Mouse (Mus musculus) heart, embryonic 15.5 days (tissue): Measurements from ENCODE around the gene Zc3h7b. TPM values are rescaled to one million over a fixed set of nuclear protein-coding genes. Genes with fewer than 3 reads are reported as not detected.

Source experiments
- ATAC-seq: fragments of 200-750 bp; cut with Nextera tagmentation; replicated peaks from 2 replicates; pipeline ENCODE4 v1.8.0; 2017; ENCODE audit warnings: low read depth, moderate TSS enrichment; ENCODE audit not compliant: insufficient number of reproducible peaks, insufficient read depth, low FRiP score
- H3K27ac ChIP-seq: fragments of 300-500 bp; sonication (generic); 2 replicates; pipeline ENCODE4 v1.5.1; 2015; ENCODE audit warnings: mild to moderate bottlenecking, inconsistent platforms
- H3K27me3 ChIP-seq: fragments of 300-500 bp; sonication (generic); 2 replicates; pipeline ENCODE4 v1.6.1; 2015; ENCODE audit warnings: inconsistent platforms
- H3K36me3 ChIP-seq: fragments of 300-500 bp; sonication (generic); 2 replicates; pipeline ENCODE4 v1.6.1; 2015; ENCODE audit warnings: mild to moderate bottlenecking, inconsistent platforms
- H3K4me1 ChIP-seq: fragments of 300-500 bp; sonication (generic); replicated peaks from 2 replicates; pipeline ENCODE4 v1.6.1; 2015; ENCODE audit warnings: inconsistent platforms
- H3K4me2 ChIP-seq: fragments of 300-500 bp; sonication (generic); 2 replicates; pipeline ENCODE4 v1.6.1; 2015; ENCODE audit warnings: inconsistent platforms, mild to moderate bottlenecking, moderate library complexity
- H3K4me3 ChIP-seq: fragments of 300-500 bp; sonication (generic); 2 replicates; pipeline ENCODE4 v1.5.1; 2015; ENCODE audit warnings: mild to moderate bottlenecking, inconsistent platforms
- H3K9ac ChIP-seq: fragments of 300-500 bp; sonication (generic); 2 replicates; pipeline ENCODE4 v1.6.1; 2015; ENCODE audit warnings: mild to moderate bottlenecking, inconsistent platforms
- H3K9me3 ChIP-seq: fragments of 300-500 bp; sonication (generic); replicated peaks from 2 replicates; pipeline ENCODE4 v1.6.1; 2016; ENCODE audit warnings: inconsistent platforms
- WGBS: fragments of 180-500 bp; shearing (Covaris S2); methylation state at CpG from one replicate; pipeline ENCODE4 v1.1.7; 2015; ENCODE audit warnings: mixed read lengths; 5-methylcytosine and 5-hydroxymethylcytosine counted together
- polyA plus RNA-seq: library from polyadenylated mRNA; unstranded; fragments of >200 nt; fragmentation: Nextera tagmentation; extraction: Ambion mirVana; gene quantifications from 2 replicates; pipeline ENCODE4 v1.2.1, GENCODE M21; 2015

Gene Zc3h7b
- polyA plus RNA-seq, 1 experiment from 2014 or later: 18.2 TPM

- no peaks in the 10 kb centered on the region for H3K9me3 ChIP-seq
These were observed 77.8 kb downstream of the Zc3h7b start for GRCm38 (mm10) chr15:81822631-81823030.

GRCm38 (mm10) chr15:81824832-81825231, 80.0 kb downstream of the Zc3h7b start:
- H3K36me3 ChIP-seq: peaks cover 63% of the 10 kb centered on the region
- 83% methylated on average over 3 of the region's 3 CpGs for whole genome bisulfite sequencing
- no peak for ATAC-seq

More at GRCm38 (mm10) chr15:81822631-81823030, 77.8 kb downstream of the Zc3h7b start:
- Histone ChIP-seq H3K4me3 (no peak overlapping the region), H3K9ac (no peak overlapping the region), H3K4me2 (no peak overlapping the region), H3K4me1 (no peaks in the 10 kb centered on the region), H3K27ac (no peak overlapping the region), H3K36me3 (peaks cover 65% of the 10 kb centered on the region), H3K27me3 (no peaks in the 10 kb centered on the region)
- 85% methylated on average over 3 of the region's 3 CpGs for WGBS
- no peak for ATAC-seq

GRCm38 (mm10) chr15:81828426-81829207, 83.8 kb downstream of the Zc3h7b start:
- Histone ChIP-seq H3K9ac (no peak overlapping the region), H3K9me3 (no peaks in the 10 kb centered on the region), H3K4me2 (no peak overlapping the region), H3K27me3 (no peaks in the 10 kb centered on the region), H3K4me3 (no peak overlapping the region), H3K36me3 (peaks cover 35% of the 10 kb centered on the region), H3K4me1 (peaks cover 16% of the 10 kb centered on the region), H3K27ac (no peak overlapping the region)
- no peak for ATAC-seq
- WGBS: 67% methylated on average over 7 of the region's 7 CpGs

More at GRCm38 (mm10) chr15:81824832-81825231, 80.0 kb downstream of the Zc3h7b start:
- no peak overlapping the region for H3K4me2 ChIP-seq
- H3K27me3 ChIP-seq: no peaks in the 10 kb centered on the region
- H3K4me1 ChIP-seq: no peaks in the 10 kb centered on the region
- H3K9me3 ChIP-seq: no peaks in the 10 kb centered on the region
- no peak overlapping the region for H3K9ac ChIP-seq
- no peak overlapping the region for H3K4me3 ChIP-seq
- no peak overlapping the region for H3K27ac ChIP-seq

- no peak overlapping the region for H3K4me2 ChIP-seq
These were observed 84.3 kb downstream of the Zc3h7b start for GRCm38 (mm10) chr15:81829208-81829580.

GRCm38 (mm10) chr15:81830530-81830929, 85.7 kb downstream of the Zc3h7b start:
- Histone ChIP-seq H3K36me3 (peaks cover 16% of the 10 kb centered on the region), H3K27ac (no peak overlapping the region), H3K4me3 (no peak overlapping the region), H3K4me2 (no peak overlapping the region), H3K4me1 (peaks cover 35% of the 10 kb centered on the region), H3K9ac (no peak overlapping the region), H3K27me3 (no peaks in the 10 kb centered on the region), H3K9me3 (no peaks in the 10 kb centered on the region)
- ATAC-seq: no peak
- WGBS: 86% methylated on average over 4 of the region's 4 CpGs

More at GRCm38 (mm10) chr15:81829208-81829580, 84.3 kb downstream of the Zc3h7b start:
- Histone ChIP-seq H3K9me3 (no peaks in the 10 kb centered on the region), H3K27ac (no peak overlapping the region), H3K4me1 (peaks cover 21% of the 10 kb centered on the region), H3K9ac (no peak overlapping the region), H3K27me3 (no peaks in the 10 kb centered on the region), H3K4me3 (no peak overlapping the region), H3K36me3 (peaks cover 30% of the 10 kb centered on the region)
- no peak for ATAC-seq
- 61% methylated on average over 2 of the region's 2 CpGs for WGBS

GRCm38 (mm10) chr15:81831136-81831825, 86.4 kb downstream of the Zc3h7b start:
- WGBS: 15% methylated on average over 24 of the region's 24 CpGs
- peak overlapping the region; percentile 39; the same call in 1 of the 2 replicates for H3K4me2 ChIP-seq
- peaks cover 42% of the 10 kb centered on the region for H3K4me1 ChIP-seq
- peaks cover 9% of the 10 kb centered on the region for H3K36me3 ChIP-seq
- no peak overlapping the region for H3K4me3 ChIP-seq
- H3K27ac ChIP-seq: no peak overlapping the region
- ATAC-seq: peak; percentile 74
- H3K27me3 ChIP-seq: no peaks in the 10 kb centered on the region
- H3K9me3 ChIP-seq: no peaks in the 10 kb centered on the region
- no peak overlapping the region for H3K9ac ChIP-seq

- peaks cover 5% of the 10 kb centered on the region for H3K36me3 ChIP-seq
- no peaks in the 10 kb centered on the region for H3K27me3 ChIP-seq
- no peak overlapping the region for H3K9ac ChIP-seq
- peaks cover 52% of the 10 kb centered on the region for H3K4me1 ChIP-seq
- WGBS: 77% methylated on average over 3 of the region's 3 CpGs
- H3K27ac ChIP-seq: no peak overlapping the region
- ATAC-seq: no peak
- H3K9me3 ChIP-seq: no peaks in the 10 kb centered on the region
- no peak overlapping the region for H3K4me2 ChIP-seq
- no peak overlapping the region for H3K4me3 ChIP-seq
These were observed 87.4 kb downstream of the Zc3h7b start for GRCm38 (mm10) chr15:81832219-81832618.

GRCm38 (mm10) chr15:81833481-81833880, 88.6 kb downstream of the Zc3h7b start:
- H3K4me3 ChIP-seq: no peak overlapping the region
- H3K36me3 ChIP-seq: no peaks in the 10 kb centered on the region
- peak overlapping the region; percentile 83; the same call in 1 of the 2 replicates for H3K27ac ChIP-seq
- no peaks in the 10 kb centered on the region for H3K9me3 ChIP-seq
- no peak overlapping the region for H3K4me2 ChIP-seq
- H3K9ac ChIP-seq: no peak overlapping the region
- no peaks in the 10 kb centered on the region for H3K27me3 ChIP-seq
- H3K4me1 ChIP-seq: peaks cover 61% of the 10 kb centered on the region
- no peak for ATAC-seq
- WGBS: 76% methylated on average over 4 of the region's 4 CpGs

- Histone ChIP-seq H3K4me3 (no peak overlapping the region), H3K4me1 (peaks cover 69% of the 10 kb centered on the region), H3K4me2 (no peak overlapping the region; the same call in 1 of the 2 replicates), H3K27me3 (no peaks in the 10 kb centered on the region), H3K9me3 (no peaks in the 10 kb centered on the region), H3K36me3 (no peaks in the 10 kb centered on the region), H3K9ac (no peak overlapping the region), H3K27ac (peak overlapping the region; percentile 83)
- 42% methylated on average over 3 of the region's 3 CpGs for WGBS
- ATAC-seq: peak; percentile 66
These were observed 89.4 kb downstream of the Zc3h7b start for GRCm38 (mm10) chr15:81834171-81834841.

- peak overlapping the region; percentile 83 for H3K27ac ChIP-seq
- no peak overlapping the region for H3K4me3 ChIP-seq
- no peak overlapping the region for H3K4me2 ChIP-seq
- H3K9me3 ChIP-seq: no peaks in the 10 kb centered on the region
- 77% methylated on average over 10 of the region's 10 CpGs for WGBS
- peaks cover 79% of the 10 kb centered on the region for H3K4me1 ChIP-seq
- no peaks in the 10 kb centered on the region for H3K36me3 ChIP-seq
- no peak for ATAC-seq
- peak overlapping the region; percentile 48 for H3K9ac ChIP-seq
- no peaks in the 10 kb centered on the region for H3K27me3 ChIP-seq
These were observed 90.4 kb downstream of the Zc3h7b start for GRCm38 (mm10) chr15:81835007-81835880.
